Mouse (Mus musculus) stomach, embryonic 15.5 days (tissue): ENCODE data around the gene Zfyve26. TPM values are rescaled to one million over a fixed set of nuclear protein-coding genes. Genes with fewer than 3 reads are reported as not detected.
"Not testable (repeated sequence)": the region's sequence is repeated elsewhere in the genome, so short reads cannot be mapped to it uniquely, and the experiment has no call there.

Experiments used
- ATAC-seq: fragments of 200-750 bp; cut with Nextera tagmentation; 2 replicates; pipeline ENCODE4 v1.8.0; 2017; ENCODE audit warnings: low read depth, moderate number of reproducible peaks, moderate TSS enrichment; ENCODE audit not compliant: insufficient read depth, low FRiP score
- H3K27ac ChIP-seq: fragments of 300-500 bp; sonication (generic); 2 replicates; pipeline ENCODE4 v1.5.1; 2015; ENCODE audit warnings: mild to moderate bottlenecking, inconsistent platforms
- H3K27me3 ChIP-seq: fragments of 300-500 bp; sonication (generic); replicated peaks from 2 replicates; pipeline ENCODE4 v1.6.1; 2015; ENCODE audit warnings: inconsistent platforms
- H3K36me3 ChIP-seq: fragments of 300-500 bp; sonication (generic); 2 replicates; pipeline ENCODE4 v1.6.1; 2015; ENCODE audit warnings: inconsistent platforms
- H3K4me1 ChIP-seq: fragments of 300-500 bp; sonication (generic); 2 replicates; pipeline ENCODE4 v1.6.1; 2015; ENCODE audit warnings: inconsistent platforms
- H3K4me2 ChIP-seq: fragments of 300-500 bp; sonication (generic); 2 replicates; pipeline ENCODE4 v1.6.1; 2015; ENCODE audit warnings: mild to moderate bottlenecking, inconsistent platforms
- H3K4me3 ChIP-seq: fragments of 300-500 bp; sonication (generic); replicated peaks from 2 replicates; pipeline ENCODE4 v1.5.1; 2015; ENCODE audit warnings: inconsistent platforms
- H3K9ac ChIP-seq: fragments of 300-500 bp; sonication (generic); 2 replicates; pipeline ENCODE4 v1.6.1; 2015; ENCODE audit warnings: inconsistent platforms
- H3K9me3 ChIP-seq: fragments of 300-500 bp; sonication (generic); 2 replicates; pipeline ENCODE4 v1.6.1; 2016; ENCODE audit warnings: inconsistent platforms
- WGBS: fragments of 180-500 bp; shearing (Covaris S2); methylation state at CpG from one replicate; pipeline ENCODE4 v1.1.7; 2015; 5-methylcytosine and 5-hydroxymethylcytosine counted together
- polyA plus RNA-seq: library from polyadenylated mRNA; unstranded; fragments of >200 nt; fragmentation: Nextera tagmentation; extraction: Ambion mirVana; gene quantifications from 2 replicates; pipeline ENCODE4 v1.2.1, GENCODE M21; 2015

The Zfyve26 gene
- 12.0 and 14.1 TPM in 2 replicates for polyA plus RNA-seq

DNA sequence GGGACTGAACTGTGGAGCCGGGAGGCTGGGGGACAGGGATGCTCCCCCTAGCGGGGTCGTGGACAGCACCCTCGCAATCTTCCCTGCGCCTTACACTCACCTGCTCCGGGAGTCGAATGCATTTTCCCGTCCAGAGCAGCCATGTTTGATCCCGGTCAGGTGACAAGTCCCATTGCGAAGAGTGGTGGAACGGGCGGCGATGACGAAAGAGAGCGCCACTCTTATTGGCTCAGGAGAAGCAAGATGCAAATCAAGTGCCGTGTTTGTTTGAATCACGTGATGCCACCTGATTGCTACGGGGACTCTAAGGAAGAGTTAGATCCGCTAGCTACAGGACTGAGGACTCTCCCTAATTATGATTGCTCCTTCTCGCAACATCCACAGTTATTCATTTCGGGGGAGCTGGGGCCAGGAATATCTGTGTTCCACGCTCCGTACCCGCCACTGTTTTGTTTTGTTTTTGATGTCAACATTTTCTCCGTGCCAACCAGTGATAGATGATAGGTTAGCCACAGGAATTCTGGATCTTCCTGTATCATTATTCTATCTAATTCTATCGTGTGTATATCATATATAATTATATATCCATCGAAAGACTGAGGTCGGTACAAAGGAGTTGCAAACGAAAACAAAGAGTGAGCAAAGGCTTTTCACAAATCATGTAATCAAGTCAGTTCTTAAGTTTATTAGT lies at the start of gene Zfyve26:
TSS of gene Zfyve26 (minus strand) at position 179 of the 691 bp plus-strand sequence.
- H3K27me3 ChIP-seq = no peaks in the 10 kb centered on the region
- H3K4me2 ChIP-seq = peak within 1 kb of the TSS; percentile 89
- peak within 1 kb of the TSS; percentile 62 for H3K4me3 ChIP-seq
- peaks cover 9% of the 10 kb centered on the region; the same call in 1 of the 2 replicates for H3K4me1 ChIP-seq
- ATAC-seq = peak; percentile 95
- H3K27ac ChIP-seq = peak within 1 kb of the TSS; percentile 75
- no peaks in the 10 kb centered on the region for H3K36me3 ChIP-seq
- H3K9me3 ChIP-seq = no peaks in the 10 kb centered on the region
- H3K9ac ChIP-seq = peak within 1 kb of the TSS; percentile 40; the same call in 1 of the 2 replicates
- under 1% methylated on average over 29 of the region's 29 CpGs for WGBS

DNA sequence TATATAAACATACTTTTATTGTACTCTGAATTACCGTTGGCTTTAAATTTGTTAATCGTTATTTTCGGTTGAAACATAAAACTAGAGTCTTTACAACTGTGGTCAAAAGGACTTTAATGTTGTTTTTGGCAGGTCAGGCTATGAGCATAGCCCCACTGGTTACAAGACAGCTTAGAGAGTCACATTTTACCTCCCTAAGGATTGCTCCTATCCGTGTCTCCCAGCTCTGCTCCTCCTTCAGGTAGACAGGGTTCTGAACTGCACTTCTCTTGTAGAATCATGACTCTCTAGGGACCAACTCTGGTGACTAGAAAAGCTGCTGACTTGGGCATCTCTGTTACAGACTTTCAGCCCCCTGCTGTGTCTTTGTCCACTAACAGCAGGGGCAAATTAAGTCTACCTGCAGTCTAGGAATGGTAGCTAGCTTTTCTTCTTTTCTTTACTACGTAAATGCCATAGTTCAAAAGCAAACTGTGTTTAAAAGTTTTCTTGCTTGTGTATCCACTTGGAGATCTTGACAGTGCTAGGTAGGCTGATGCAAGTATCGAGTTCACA lies 45.3 kb upstream of the Zfyve26 start:
- no peaks in the 10 kb centered on the region for H3K27me3 ChIP-seq
- H3K9ac ChIP-seq = no peak overlapping the region
- H3K4me1 ChIP-seq = no peaks in the 10 kb centered on the region
- H3K4me2 ChIP-seq = no peak overlapping the region
- no peak overlapping the region for H3K4me3 ChIP-seq
- no peak for ATAC-seq
- 66% methylated on average over 6 of the region's 6 CpGs for WGBS
- no peaks in the 10 kb centered on the region for H3K9me3 ChIP-seq
- H3K36me3 ChIP-seq = no peaks in the 10 kb centered on the region
- H3K27ac ChIP-seq = no peak overlapping the region

- WGBS = 64% methylated on average over 6 of the region's 6 CpGs
- ATAC-seq = no peak
- Histone ChIP-seq H3K4me3 (no peak overlapping the region), H3K9ac (no peak overlapping the region), H3K27me3 (no peaks in the 10 kb centered on the region), H3K9me3 (no peaks in the 10 kb centered on the region), H3K27ac (peak overlapping the region; percentile 51; the same call in 1 of the 2 replicates), H3K36me3 (no peaks in the 10 kb centered on the region), H3K4me2 (no peak overlapping the region), H3K4me1 (no peaks in the 10 kb centered on the region)
These were observed 44.4 kb upstream of the Zfyve26 start for GRCm38 (mm10) chr12:79340513-79340912.

- H3K4me3 ChIP-seq = no peak overlapping the region
- no peak overlapping the region for H3K9ac ChIP-seq
- no peaks in the 10 kb centered on the region for H3K9me3 ChIP-seq
- no peak overlapping the region for H3K27ac ChIP-seq
- WGBS = 88% methylated on average over 8 of the region's 8 CpGs
- peaks cover 8% of the 10 kb centered on the region; the same call in 1 of the 2 replicates for H3K36me3 ChIP-seq
- no peak for ATAC-seq
- no peak overlapping the region for H3K4me2 ChIP-seq
- no peaks in the 10 kb centered on the region for H3K27me3 ChIP-seq
- H3K4me1 ChIP-seq = no peaks in the 10 kb centered on the region
These were observed 42.7 kb upstream of the Zfyve26 start for GRCm38 (mm10) chr12:79338791-79339190.

DNA sequence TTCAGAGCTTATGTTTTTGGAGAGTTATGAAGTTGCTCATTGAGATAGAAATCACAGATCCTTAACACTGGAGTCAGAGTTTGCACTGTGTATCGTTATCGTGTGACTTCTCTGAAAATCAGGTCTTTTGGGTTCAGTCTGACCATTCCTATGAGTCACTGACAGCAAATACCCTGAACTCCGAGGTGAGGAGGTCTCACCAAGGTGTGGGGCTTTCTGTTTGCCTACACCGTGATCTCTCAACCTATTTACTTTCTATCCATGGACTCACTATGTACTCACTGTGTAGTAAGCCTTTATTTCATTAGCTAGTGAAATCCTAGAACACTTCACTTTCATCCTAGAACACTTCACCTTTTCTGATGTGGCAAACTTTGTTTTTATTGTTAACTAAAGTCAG lies 35.6 kb upstream of the Zfyve26 start:
- 69% methylated on average over 4 of the region's 4 CpGs for WGBS
- ATAC-seq = no peak

GRCm38 (mm10) chr12:79330571-79330970 lies 34.5 kb upstream of the Zfyve26 start:
- Histone ChIP-seq H3K4me1 (peaks cover 4% of the 10 kb centered on the region), H3K27ac (no peak overlapping the region), H3K4me2 (no peak overlapping the region), H3K4me3 (no peak overlapping the region), H3K9me3 (no peaks in the 10 kb centered on the region), H3K36me3 (peaks cover 8% of the 10 kb centered on the region; the same call in 1 of the 2 replicates), H3K27me3 (no peaks in the 10 kb centered on the region), H3K9ac (no peak overlapping the region)
- WGBS = 75% methylated on average over 2 of the region's 2 CpGs
- no peak for ATAC-seq

More for the DNA sequence above, 35.6 kb upstream of the Zfyve26 start:
- H3K4me2 ChIP-seq = no peak overlapping the region
- no peaks in the 10 kb centered on the region for H3K9me3 ChIP-seq
- H3K9ac ChIP-seq = no peak overlapping the region
- H3K4me3 ChIP-seq = no peak overlapping the region
- peaks cover 8% of the 10 kb centered on the region; the same call in 1 of the 2 replicates for H3K36me3 ChIP-seq
- H3K4me1 ChIP-seq = peaks cover 4% of the 10 kb centered on the region
- no peaks in the 10 kb centered on the region for H3K27me3 ChIP-seq
- H3K27ac ChIP-seq = no peak overlapping the region

DNA sequence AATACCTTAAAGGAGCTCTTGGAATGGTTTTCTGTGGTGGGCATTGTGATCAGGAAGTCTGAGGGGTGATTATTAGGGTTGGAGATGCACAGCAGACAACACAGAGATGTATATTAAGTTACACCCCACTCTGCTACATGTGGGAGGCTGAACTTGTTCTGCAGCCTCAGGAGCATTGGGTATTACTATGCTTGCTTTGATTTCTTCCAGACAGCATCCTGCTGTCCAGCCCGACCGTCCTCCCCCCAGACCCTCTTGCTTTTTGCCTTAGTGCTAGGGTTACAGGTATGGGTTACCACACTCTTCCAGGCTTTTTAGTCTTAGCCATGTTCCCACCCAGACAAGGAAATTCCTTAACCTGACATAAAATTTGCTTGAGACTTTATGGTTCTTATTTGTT lies 31.8 kb upstream of the Zfyve26 start:
- 0 out of 2 replicates have a peak overlapping the region, but pooled peaks have one; percentile 2 for H3K27ac ChIP-seq
- no peak for ATAC-seq
- H3K4me2 ChIP-seq = no peak overlapping the region
- 50% methylated on average over 2 of the region's 2 CpGs for WGBS
- H3K9me3 ChIP-seq = no peaks in the 10 kb centered on the region
- peaks cover 4% of the 10 kb centered on the region for H3K4me1 ChIP-seq
- no peak overlapping the region for H3K4me3 ChIP-seq
- H3K9ac ChIP-seq = no peak overlapping the region
- no peaks in the 10 kb centered on the region for H3K36me3 ChIP-seq
- H3K27me3 ChIP-seq = no peaks in the 10 kb centered on the region

GRCm38 (mm10) chr12:79326745-79327144 lies 30.6 kb upstream of the Zfyve26 start:
- H3K27ac ChIP-seq = no peak overlapping the region; the same call in 1 of the 2 replicates

GRCm38 (mm10) chr12:79326236-79326635 lies 30.1 kb upstream of the Zfyve26 start:
- Histone ChIP-seq H3K4me1 (peaks cover 4% of the 10 kb centered on the region), H3K36me3 (no peaks in the 10 kb centered on the region), H3K27me3 (no peaks in the 10 kb centered on the region), H3K9ac (no peak overlapping the region), H3K27ac (no peak overlapping the region), H3K9me3 (no peaks in the 10 kb centered on the region), H3K4me2 (no peak overlapping the region), H3K4me3 (no peak overlapping the region)
- 30% methylated on average over 2 of the region's 2 CpGs for WGBS
- no peak for ATAC-seq

More at GRCm38 (mm10) chr12:79326745-79327144, 30.6 kb upstream of the Zfyve26 start:
- Histone ChIP-seq H3K9ac (no peak overlapping the region), H3K27me3 (no peaks in the 10 kb centered on the region), H3K9me3 (no peaks in the 10 kb centered on the region), H3K4me2 (no peak overlapping the region), H3K36me3 (no peaks in the 10 kb centered on the region), H3K4me3 (no peak overlapping the region), H3K4me1 (peaks cover 4% of the 10 kb centered on the region)
- 60% methylated on average over 2 of the region's 2 CpGs for WGBS
- no peak for ATAC-seq

- not testable (repeated sequence) for ATAC-seq, H3K9ac ChIP-seq, H3K9me3 ChIP-seq, H3K27me3 ChIP-seq, H3K4me1 ChIP-seq, H3K4me2 ChIP-seq, H3K27ac ChIP-seq, H3K4me3 ChIP-seq, H3K36me3 ChIP-seq
- 58% methylated on average over 2 of the region's 2 CpGs for WGBS
These were observed 26.4 kb upstream of the Zfyve26 start for GRCm38 (mm10) chr12:79322539-79322938.

- Histone ChIP-seq H3K36me3 (no peaks in the 10 kb centered on the region), H3K4me1 (no peaks in the 10 kb centered on the region), H3K9me3 (no peaks in the 10 kb centered on the region), H3K4me3 (no peak overlapping the region), H3K4me2 (no peak overlapping the region), H3K27ac (no peak overlapping the region), H3K27me3 (no peaks in the 10 kb centered on the region), H3K9ac (no peak overlapping the region)
- ATAC-seq = no peak
- 68% methylated on average over 5 of the region's 5 CpGs for WGBS
These were observed 24.8 kb upstream of the Zfyve26 start for GRCm38 (mm10) chr12:79320895-79321294.

GRCm38 (mm10) chr12:79317339-79317738 lies 21.2 kb upstream of the Zfyve26 start:
- no peaks in the 10 kb centered on the region for H3K9me3 ChIP-seq
- 31% methylated on average over 5 of the region's 5 CpGs for WGBS
- H3K36me3 ChIP-seq = no peaks in the 10 kb centered on the region
- peak; percentile 35; the same call in 1 of the 2 replicates for ATAC-seq
- H3K9ac ChIP-seq = no peak overlapping the region
- no peak overlapping the region for H3K27ac ChIP-seq
- H3K4me2 ChIP-seq = no peak overlapping the region
- H3K4me3 ChIP-seq = no peak overlapping the region
- no peaks in the 10 kb centered on the region for H3K27me3 ChIP-seq
- H3K4me1 ChIP-seq = no peaks in the 10 kb centered on the region
